Mouse (Mus musculus) liver, adult 2 months (tissue): ENCODE results near the gene Pisd. TPM values are rescaled to one million over a fixed set of nuclear protein-coding genes. Genes with fewer than 3 reads are reported as not detected.
"Not testable (repeated sequence)": the region's sequence is repeated elsewhere in the genome, so short reads cannot be mapped to it uniquely, and the experiment has no call there.

Experiments
- DNase-seq: peaks from one replicate; pipeline ENCODE4 v3.0.0-alpha.2; 2011; ENCODE audit warnings: low read depth, low spot score; ENCODE audit errors: extremely low read depth
- H3K27ac ChIP-seq: fragments of 200-500 bp; replicated peaks from 2 replicates; pipeline ENCODE4 v1.5.1; 2012; ENCODE audit warnings: low read depth, mild to moderate bottlenecking, control low read depth, inconsistent platforms, low read length; ENCODE audit not compliant: insufficient read depth
- H3K27me3 ChIP-seq: fragments of 200-500 bp; 2 replicates; pipeline ENCODE4 v1.6.1; 2012; ENCODE audit warnings: mild to moderate bottlenecking, moderate library complexity, low read length, inconsistent platforms; ENCODE audit not compliant: control insufficient read depth, insufficient read depth
- H3K36me3 ChIP-seq: fragments of 200-500 bp; 2 replicates; pipeline ENCODE4 v1.6.1; 2012; ENCODE audit warnings: low read length, inconsistent platforms; ENCODE audit not compliant: control insufficient read depth, insufficient read depth
- H3K4me1 ChIP-seq: fragments of 200-500 bp; 2 replicates; pipeline ENCODE4 v1.6.1; 2011; ENCODE audit warnings: low read length; ENCODE audit not compliant: control insufficient read depth, insufficient read depth
- H3K4me3 ChIP-seq: fragments of 200-500 bp; 2 replicates; pipeline ENCODE4 v1.5.1; 2011; ENCODE audit warnings: low read depth, mild to moderate bottlenecking, control low read depth, low read length, moderate library complexity; ENCODE audit not compliant: insufficient read depth
- H3K79me2 ChIP-seq: fragments of 200-500 bp; 2 replicates; pipeline ENCODE4 v1.6.1; 2012; ENCODE audit warnings: inconsistent platforms, mild to moderate bottlenecking, low read length, moderate library complexity; ENCODE audit not compliant: control insufficient read depth, insufficient read depth
- H3K9ac ChIP-seq: fragments of 200-500 bp; 2 replicates; pipeline ENCODE4 v1.6.1; 2012; ENCODE audit warnings: low read depth, mild to moderate bottlenecking, control low read depth, inconsistent platforms, low read length
- CTCF ChIP-seq: fragments of 200-500 bp; IDR thresholded peaks from 2 replicates; pipeline ENCODE4 v1.5.1; 2011; ENCODE audit warnings: low read depth, low read length, control low read depth
- POLR2A ChIP-seq: fragments of 200-500 bp; IDR thresholded peaks from 2 replicates; pipeline ENCODE4 v1.6.1; 2011; ENCODE audit warnings: low read length, control low read depth; ENCODE audit not compliant: insufficient read depth; ENCODE audit errors: extremely low read depth
- WGBS: fragments of 180-500 bp; shearing (Covaris S2); methylation state at CpG from one replicate; pipeline ENCODE4 v1.1.7; 2018; 5-methylcytosine and 5-hydroxymethylcytosine counted together
- polyA plus RNA-seq: library from polyadenylated mRNA; depleted of rRNA; stranded (reverse); fragments of >200 nt; gene quantifications from 2 replicates; pipeline ENCODE4 v1.2.3, GENCODE M21; 2012; rRNA removed
- total RNA-seq: library from RNA; depleted of rRNA; stranded (reverse); fragments of >200 nt; gene quantifications from 2 replicates; pipeline ENCODE4 v1.2.3, GENCODE M21; 2014; rRNA removed

Gene Pisd
- total RNA-seq (25.2 and 30.8 TPM in 2 replicates), polyA plus RNA-seq (40.6 and 45.6 TPM in 2 replicates)

DNA sequence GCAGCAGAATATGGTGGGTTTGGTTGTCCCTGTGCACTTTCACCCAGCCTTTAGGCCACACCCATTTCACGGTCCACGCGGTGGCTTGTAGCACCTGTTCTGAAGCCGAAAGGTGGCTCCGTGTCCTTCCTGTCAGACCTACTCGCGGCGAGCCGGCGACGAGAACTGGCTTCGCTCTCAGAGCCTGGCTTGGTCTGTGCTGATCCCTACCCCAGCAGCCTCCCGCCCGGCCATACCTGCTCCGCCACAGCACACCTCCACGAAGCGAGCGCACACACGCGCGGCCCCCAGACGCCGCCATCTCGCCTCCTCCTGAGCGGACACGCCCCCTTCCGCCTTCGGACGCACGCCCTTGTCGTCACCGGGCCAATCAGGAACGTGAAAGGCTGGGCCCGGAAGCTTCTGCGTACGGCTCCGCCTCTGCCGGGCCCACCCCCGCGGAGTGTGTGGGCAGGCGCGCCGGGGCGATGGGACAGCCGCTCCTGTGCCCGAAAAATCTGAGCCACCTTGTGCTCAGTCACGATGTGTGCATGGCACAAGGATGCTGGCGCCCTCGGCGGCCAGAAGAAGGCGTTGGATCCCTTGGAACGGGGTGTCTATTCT lies at the start of gene Pisd:
TSS of gene Pisd (minus strand) at position 334 of the 603 bp plus-strand sequence.
- TF ChIP-seq CTCF (peak; percentile 44; the same call in 1 of the 2 replicates), POLR2A (peak; percentile 72; the same call in 1 of the 2 replicates)
- 1% methylated on average over 51 of the region's 52 CpGs for WGBS
- Histone ChIP-seq H3K4me1 (peaks cover 5% of the 10 kb centered on the region; the same call in 1 of the 2 replicates), H3K27ac (peak within 1 kb of the TSS; percentile 39), H3K9ac (peak within 1 kb of the TSS; percentile 72), H3K36me3 (0 out of 2 replicates have a peak, but pooled peaks cover 2% of the 10 kb centered on the region), H3K27me3 (no peaks in the 10 kb centered on the region), H3K79me2 (peaks cover 6% of the 10 kb centered on the region; the same call in 1 of the 2 replicates), H3K4me3 (peak within 1 kb of the TSS; percentile 82)
- peak; percentile 82 for DNase-seq

DNA sequence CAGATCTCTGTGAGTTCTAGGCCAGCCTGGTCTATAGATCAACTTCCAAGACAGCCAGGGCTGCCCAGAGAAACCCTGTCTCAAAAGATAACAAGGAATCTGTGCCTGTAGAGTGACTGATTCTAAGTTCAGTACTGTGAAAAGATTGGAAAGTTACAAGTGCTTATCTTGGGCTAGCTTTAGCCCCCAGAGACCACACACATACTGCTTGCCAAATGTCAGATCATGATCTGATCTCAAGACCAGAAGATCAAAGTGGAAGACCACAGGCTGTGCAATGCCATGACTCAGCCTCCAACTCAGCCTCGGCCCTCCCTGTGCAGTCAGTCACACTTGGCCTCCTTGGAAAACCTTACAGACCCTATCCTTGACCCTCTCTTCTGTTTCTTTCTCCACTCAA lies 49.1 kb upstream of the Pisd start:
- DNase-seq, result no peak
- Histone ChIP-seq H3K27ac (no peak overlapping the region), H3K27me3 (no peaks in the 10 kb centered on the region), H3K9ac (no peak overlapping the region), H3K36me3 (peaks cover 55% of the 10 kb centered on the region), H3K4me1 (no peaks in the 10 kb centered on the region), H3K4me3 (no peak overlapping the region), H3K79me2 (no peaks in the 10 kb centered on the region; the same call in 1 of the 2 replicates)
- WGBS, result 96% methylated on average over 1 of the region's 1 CpGs
- TF ChIP-seq CTCF (no peak), POLR2A (no peak)

DNA sequence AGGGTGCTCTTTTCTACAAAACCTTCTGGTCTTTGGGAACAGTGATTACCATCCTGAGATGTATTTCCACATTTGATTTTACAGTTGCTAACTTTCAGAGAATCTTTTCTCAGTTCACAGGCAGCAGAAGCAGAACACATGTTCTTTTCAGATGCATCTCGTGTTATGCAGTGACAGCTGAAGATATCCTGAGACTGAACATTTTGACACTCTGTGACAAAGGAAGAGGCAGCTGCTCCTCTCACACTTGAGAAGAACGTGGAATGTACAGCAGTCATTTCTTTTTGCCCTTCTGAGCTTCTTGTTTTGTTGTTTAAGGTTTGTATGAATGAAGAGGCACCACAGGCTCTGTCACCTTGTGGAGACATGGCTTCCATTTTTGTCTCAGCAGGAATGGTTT lies 44.6 kb upstream of the Pisd start:
- H3K9ac ChIP-seq, result no peak overlapping the region
- no peak for TF ChIP-seq CTCF
- no peak for TF ChIP-seq POLR2A
- no peaks in the 10 kb centered on the region for H3K27me3 ChIP-seq

DNA sequence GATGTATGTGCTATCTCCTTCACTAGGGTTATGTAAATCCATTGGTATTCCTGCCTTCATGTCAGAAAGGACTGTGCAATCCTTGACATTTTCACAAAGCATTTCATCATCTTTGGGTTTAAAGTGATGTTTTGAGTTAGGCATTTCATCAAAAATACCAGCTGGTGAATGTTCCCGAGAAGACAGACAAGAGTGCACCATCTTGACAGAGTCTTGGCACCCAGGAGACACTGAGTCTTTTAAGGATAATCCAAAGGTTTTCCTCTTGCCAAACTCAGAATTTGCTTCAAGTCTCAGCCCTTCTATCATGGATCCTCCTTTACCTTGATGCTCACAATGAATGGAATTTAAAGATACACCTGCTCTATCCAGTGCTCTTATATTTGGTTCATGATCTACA lies 43.3 kb upstream of the Pisd start:
- WGBS, result 90% methylated on average over 1 of the region's 1 CpGs
- peaks cover 54% of the 10 kb centered on the region for H3K36me3 ChIP-seq
- not testable (repeated sequence) for H3K9ac ChIP-seq, H3K4me3 ChIP-seq, H3K27ac ChIP-seq, H3K4me1 ChIP-seq, H3K79me2 ChIP-seq, H3K27me3 ChIP-seq, DNase-seq

More for the DNA sequence above, 44.6 kb upstream of the Pisd start:
- Histone ChIP-seq H3K36me3 (peaks cover 62% of the 10 kb centered on the region), H3K4me3 (no peak overlapping the region), H3K4me1 (no peaks in the 10 kb centered on the region), H3K27ac (no peak overlapping the region), H3K79me2 (no peaks in the 10 kb centered on the region; the same call in 1 of the 2 replicates)
- no peak for DNase-seq
- 95% methylated on average over 2 of the region's 2 CpGs for WGBS

DNA sequence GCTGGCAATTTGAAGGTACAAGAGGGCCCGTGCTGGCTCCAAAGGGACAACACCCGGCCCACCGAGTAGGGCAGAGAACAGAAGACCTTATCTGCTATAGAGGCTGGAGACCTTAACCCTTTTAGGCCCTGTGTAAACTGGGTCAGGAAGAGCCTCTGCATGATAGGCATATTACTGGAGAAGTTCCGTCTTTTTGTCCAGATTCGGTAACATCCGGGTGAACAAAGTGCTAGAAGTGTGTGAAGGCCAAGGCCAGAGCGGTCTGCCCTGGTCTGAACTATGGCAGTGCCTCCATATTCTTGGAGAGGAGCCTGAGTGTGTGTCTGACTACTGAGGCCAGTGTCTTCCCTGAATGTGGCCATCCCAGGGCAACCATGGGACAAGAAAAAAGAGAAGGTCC lies 41.6 kb upstream of the Pisd start, which contains the start of gene Gm20671:
TSS of gene Gm20671 (minus strand) at position 101 of the 400 bp plus-strand sequence.
- Histone ChIP-seq H3K4me1 (no peaks in the 10 kb centered on the region), H3K27me3 (no peaks in the 10 kb centered on the region), H3K4me3 (no peak within 1 kb of the TSS), H3K36me3 (peaks cover 50% of the 10 kb centered on the region), H3K27ac (no peak within 1 kb of the TSS), H3K9ac (no peak within 1 kb of the TSS), H3K79me2 (no peaks in the 10 kb centered on the region)
- TF ChIP-seq POLR2A (no peak), CTCF (no peak)
- 84% methylated on average over 7 of the region's 7 CpGs for WGBS
- DNase-seq, result no peak

DNA sequence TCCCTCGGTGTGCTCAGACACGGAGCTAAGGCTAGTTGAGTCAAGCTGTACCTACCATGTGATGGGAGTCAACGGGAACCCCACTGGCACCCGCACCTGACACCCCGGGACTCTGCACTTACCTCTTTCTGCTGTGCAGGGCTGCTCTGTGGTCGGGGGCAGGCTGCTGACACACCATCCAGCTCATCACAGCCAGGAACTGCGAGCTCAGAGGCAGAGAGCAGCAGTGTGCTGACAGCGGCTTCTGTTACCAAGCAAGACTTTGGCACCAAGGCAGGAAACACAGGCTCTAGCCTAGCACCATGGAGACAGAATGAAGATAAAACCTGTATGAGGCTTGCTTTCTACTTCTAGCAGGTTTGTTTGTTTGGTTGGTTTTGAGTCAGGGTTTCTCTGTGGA lies 35.0 kb upstream of the Pisd start:
- no peak overlapping the region for H3K4me3 ChIP-seq
- no peaks in the 10 kb centered on the region for H3K4me1 ChIP-seq
- peaks cover 35% of the 10 kb centered on the region for H3K36me3 ChIP-seq
- no peak for TF ChIP-seq POLR2A
- TF ChIP-seq CTCF, result no peak
- H3K79me2 ChIP-seq, result no peaks in the 10 kb centered on the region
- no peaks in the 10 kb centered on the region for H3K27me3 ChIP-seq
- 94% methylated on average over 8 of the region's 8 CpGs for WGBS
- no peak overlapping the region for H3K27ac ChIP-seq
- H3K9ac ChIP-seq, result no peak overlapping the region
- DNase-seq, result no peak
